Mouse (Mus musculus): ENCODE results near the gene Gabrd. TPM values are rescaled to one million over a fixed set of nuclear protein-coding genes. Genes with fewer than 3 reads are reported as not detected.

Gabrd gene
- total RNA-seq, 4 experiments from 2014 or later: 0.17 to 0.40 (median 0.24) TPM; not detected in 1

DNA sequence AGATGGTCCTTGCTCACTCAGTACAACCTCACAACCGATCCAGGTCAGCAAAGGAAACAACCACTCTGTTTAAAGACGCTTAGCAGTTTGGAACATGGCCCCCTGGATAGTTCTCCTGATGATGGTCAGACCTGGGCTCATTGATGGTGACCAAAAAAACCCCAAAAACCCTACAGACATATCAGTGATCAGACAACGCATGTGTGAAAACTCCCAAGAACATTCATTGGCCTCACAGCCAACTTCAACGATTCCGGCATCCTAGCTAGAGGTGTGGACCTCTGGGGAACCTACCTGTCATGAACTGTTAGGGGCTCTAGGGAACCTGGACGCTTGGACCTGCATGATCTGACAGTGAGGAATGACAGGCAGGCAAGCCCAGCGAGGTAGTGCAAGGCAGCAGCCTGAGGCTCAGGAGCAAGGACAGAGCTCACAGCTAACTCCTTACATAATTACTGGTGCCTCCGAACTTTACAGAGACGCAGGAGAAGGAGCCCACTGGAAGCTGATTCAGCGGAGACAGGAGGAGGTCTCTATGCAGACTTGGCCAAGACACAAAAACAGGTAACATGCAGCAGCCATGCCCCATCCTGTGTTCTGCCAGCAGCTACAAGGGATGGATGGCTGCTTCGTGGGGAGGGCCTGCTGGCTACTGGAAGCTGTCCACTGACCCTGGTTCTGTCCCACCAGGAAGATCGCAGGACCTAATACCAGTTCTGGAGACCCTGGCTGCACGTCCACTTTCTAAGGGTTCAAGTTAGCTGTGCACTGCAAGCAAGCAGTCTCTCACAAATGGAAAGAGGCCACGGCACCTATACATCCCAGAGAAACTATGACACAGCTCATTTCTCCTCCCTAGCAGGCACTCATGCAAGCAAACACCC lies 54.3 kb downstream of the Gabrd start:
- DNase-seq: no peak

DNA sequence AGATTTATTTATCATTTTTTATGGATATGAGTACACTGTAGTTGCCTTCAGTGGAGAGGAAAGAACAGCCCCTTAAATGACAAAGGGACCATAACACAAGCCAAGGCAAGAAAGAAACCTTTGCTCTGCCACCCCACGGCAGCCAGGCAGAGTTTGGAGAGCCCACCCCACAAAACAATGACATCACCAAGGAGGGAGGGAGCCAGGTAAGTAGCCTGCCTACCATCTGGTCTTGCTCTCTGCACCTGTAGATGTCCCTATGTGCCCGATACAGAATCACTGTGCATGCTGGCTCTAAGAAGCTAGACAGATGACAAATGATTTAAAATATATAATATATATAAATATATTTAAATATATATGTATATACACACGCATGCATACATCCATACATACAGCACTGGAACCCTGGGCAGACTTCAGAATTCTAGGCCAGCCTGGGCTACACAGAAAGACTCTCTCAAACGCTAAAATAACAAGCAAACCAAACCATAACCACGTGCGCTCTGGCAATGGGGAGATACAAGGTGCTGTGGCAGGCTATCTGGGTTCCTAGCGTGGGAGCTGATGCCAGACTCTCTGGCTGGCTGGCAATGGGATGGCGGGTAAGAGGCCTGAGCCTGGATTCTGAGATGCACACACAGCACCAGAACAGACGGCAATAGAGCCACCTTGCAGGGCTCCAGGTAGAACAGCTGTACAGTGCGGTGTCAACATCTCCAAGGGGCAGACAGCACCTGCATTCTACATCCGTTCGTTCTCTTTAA lies 61.4 kb downstream of the Gabrd start:
- no peak for DNase-seq

Other genes with a start within 250 kb of the Gabrd start
- 10 to 100 TPM; 64.1 to 85.4 (median 69.1) TPM for gene Ski, start 175.5 kb downstream of the Gabrd start, total RNA-seq (2022)
- 10 to 100 TPM; 57.4 to 70.1 (median 60.8) TPM for gene Faap20, start 148.3 kb downstream of the Gabrd start, total RNA-seq (2022)
- gene Prkcz, start 36.8 kb downstream of the Gabrd start, total RNA-seq (2022): 10 to 100 TPM in 2 of 4 experiments, 1 to 10 TPM in 2; 9.1 to 13.9 (median 11.7) TPM
- 1 to 10 TPM; 1.0 to 3.4 (median 1.4) TPM for gene Cfap74, start 11.1 kb upstream of the Gabrd start, total RNA-seq (2022)
- 10 to 100 TPM in 3 of 4 experiments, 1 to 10 TPM in 1; 5.8 to 48.6 (median 27.3) TPM for gene Tmem52, start 71.0 kb upstream of the Gabrd start, total RNA-seq (2022)
- gene Gnb1, start 93.2 kb upstream of the Gabrd start, total RNA-seq (2022): 100 to 1,000 TPM; 344 to 487 (median 448) TPM
- gene Nadk, start 164.3 kb upstream of the Gabrd start, total RNA-seq (2022): 100 to 1,000 TPM; 155 to 289 (median 213) TPM
- gene Slc35e2, start 203.3 kb upstream of the Gabrd start, total RNA-seq (2022): 10 to 100 TPM; 38.8 to 54.2 (median 44.9) TPM
- 10 to 100 TPM; 43.1 to 56.6 (median 47.3) TPM for gene Cdk11b, start 226.7 kb upstream of the Gabrd start, total RNA-seq (2022)
- gene Gm10563, start 247.3 kb upstream of the Gabrd start, total RNA-seq (2022): not detected